Mouse (Mus musculus): Measurements from ENCODE around the gene Cwc27.

The Cwc27 gene

DNA sequence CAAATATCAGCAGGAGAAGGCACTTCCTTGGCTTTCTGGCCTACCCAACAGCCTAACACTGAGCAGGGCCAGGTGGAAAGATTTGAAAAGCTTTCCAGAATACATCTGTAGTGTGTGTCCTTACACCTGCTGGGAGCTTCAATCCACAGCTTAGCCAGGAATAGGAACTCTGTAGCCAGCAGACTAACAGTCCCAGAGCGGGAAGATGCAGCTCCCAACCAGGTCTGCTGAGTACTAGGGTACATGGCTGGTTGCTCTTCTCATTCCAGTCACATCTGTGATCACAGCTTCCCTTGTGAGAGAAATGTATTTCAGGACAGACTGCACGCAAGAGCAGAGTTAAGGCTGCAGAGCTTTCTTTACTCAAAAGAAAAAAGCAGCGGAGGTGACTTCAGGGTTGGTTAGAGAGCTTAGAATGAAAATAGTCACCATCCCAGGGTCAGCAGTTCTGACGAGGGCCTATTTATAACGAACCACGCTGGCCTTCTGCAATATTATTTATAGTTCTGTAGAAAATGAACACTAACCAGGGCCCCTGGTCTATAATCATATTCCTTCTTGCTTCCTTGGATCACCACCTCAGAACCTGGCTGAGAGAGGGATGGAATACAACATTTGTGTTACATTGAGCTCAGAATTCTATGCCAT lies 171.0 kb downstream of the Cwc27 start:
- DNase-seq (ENCODE audit: low read depth, low spot score), result no peak

DNA sequence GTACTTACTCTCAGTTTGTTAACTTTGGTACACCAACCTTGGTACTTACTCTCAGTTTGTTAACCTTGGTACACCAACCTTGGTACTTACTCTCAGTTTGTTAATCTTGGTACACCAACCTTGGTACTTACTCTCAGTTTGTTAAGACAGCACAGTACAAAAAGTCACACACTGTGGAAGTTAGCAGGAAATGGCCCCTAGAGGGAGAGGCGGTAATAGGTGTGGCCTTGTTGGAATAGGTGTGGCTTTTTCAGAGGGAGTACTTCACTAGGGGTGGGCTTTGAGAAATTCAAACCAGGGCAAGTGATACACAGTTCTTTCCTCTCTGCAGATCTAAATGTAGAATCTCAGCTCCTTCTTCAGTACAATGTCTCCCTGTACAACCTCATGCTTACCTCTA lies 172.8 kb downstream of the Cwc27 start:
- DNase-seq (ENCODE audit: low read depth, low spot score), result no peak

DNA sequence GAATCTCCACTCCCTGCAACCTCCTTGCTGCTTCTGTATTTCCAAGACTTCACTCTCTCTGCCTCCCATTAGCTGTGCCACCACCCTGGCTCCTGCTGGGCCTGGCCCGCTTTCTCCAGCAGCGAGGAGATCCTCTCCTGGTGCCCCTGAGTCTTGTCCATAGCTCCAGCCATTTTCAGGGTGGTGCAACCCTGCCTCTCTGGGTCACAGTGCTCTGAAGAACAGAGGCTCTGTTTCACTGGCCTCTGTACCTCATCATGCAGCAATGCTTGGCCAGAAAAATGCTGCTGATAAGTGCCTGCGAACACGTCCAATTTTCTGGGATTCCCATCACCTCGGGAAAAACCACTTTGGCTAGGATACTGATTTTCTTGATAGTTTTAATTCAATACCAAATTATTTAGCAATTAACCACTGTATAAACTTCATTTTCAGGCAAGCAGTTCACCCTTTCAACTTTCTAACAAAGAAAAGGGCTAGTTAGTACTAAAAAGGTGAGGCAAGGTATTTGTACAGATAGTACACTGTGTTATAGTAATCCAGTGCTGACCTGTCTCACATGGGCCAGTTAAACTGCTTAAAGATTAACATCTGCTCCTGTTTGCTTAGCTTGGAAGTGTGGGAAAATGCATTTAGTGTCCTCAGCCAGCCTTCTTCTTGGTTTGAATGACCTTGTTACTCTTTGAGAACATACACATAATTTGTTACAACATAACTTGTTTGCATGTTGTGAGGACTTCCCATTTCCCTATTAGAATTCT lies 176.1 kb downstream of the Cwc27 start:
- DNase-seq (ENCODE audit: low read depth, low spot score), result no peak

DNA sequence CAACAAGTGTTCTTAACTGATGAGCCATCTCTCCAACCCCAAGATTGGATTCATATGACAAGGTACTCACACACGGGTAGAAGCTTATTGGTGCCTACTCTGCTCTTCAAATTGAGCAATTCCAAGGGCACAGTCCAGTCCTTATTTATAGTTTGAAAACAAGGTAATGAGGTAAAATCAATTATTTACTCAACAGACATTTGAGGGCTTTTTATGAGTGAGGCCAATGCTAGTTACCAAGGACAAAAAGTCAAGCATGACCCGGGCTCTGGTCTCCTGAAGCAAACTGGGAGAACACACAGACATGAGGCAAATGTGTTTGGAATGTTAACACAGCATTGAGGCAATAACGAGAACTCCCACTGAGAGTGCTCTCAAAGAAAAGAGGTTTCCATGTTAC lies 178.0 kb downstream of the Cwc27 start:
- no peak for DNase-seq (ENCODE audit: low read depth, low spot score)

DNA sequence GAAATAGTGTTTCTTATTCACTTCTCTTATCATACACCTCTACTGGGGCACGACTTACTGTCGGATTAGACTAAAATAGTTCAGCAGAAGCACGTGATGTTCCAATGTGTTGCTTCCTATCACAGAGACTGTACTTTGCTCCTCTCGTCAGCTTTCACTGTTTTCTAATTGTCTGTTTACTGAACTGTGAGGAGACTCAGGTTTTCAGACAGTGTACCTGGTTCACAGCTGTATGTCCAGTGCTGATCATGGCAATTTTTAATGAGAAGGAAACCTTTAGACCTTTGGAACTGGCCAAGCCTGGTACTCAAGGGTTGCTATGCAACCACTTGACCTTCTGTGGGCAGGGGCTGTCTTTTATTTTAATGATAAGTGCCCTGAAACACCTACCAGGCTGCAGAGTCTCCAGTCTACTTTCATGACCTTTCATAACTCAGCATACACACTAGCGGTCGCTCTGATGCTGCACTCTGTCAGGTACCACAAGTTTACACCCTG lies 180.9 kb downstream of the Cwc27 start:
- no peak for DNase-seq (ENCODE audit: low read depth, low spot score)

DNA sequence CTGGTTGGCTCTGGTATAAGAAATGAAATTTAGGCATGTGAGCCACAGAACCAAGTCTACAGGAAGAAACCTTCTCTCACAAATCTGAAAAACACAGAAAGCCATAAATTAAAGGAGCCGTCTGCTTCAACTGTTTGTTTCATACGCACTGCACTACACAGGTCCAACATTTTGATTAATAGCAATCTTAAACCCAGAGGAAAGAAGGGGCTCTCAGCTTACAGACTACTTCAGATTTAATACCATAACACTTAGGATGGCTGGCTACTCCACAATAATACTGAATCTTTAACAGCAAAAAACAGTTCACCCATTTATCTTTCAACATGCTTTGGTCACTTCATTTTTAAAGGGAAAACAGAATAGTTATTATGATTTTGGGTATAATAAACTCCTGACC lies 182.2 kb downstream of the Cwc27 start:
- no peak for DNase-seq (ENCODE audit: low read depth, low spot score)

DNA sequence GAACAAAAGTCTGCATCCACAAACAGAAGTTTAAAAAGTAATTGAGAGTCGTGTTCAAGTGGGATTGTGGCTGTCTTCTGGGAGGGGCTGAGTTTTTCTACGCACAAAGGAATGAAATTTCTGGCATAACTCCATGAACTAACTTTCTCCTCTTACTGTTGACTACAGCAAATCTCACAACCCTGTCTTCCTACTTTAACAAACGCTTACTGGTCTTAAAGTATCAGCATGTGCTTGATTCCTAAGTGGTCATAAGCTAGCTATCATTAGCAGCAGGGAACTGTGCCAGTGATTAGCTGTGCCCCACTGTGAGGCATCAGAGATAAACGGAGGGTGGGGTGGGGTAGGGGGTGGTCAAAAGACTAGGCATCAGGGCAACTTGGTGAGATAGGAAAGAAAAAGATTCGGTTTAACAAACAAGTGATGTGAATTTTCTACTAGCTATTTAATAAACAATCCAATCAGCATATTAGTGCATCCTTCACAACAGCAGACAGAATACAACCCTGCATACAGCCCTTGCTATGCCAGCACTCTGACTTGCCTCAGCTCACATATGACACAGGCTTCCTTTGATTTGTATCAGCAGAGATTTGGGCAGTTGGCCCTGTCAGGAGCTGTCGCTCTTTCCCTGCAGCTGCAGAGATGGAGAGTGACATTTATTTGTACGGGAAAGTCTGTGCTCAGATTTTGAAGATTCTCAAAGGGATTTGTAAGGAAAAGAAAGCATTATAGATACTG lies 184.3 kb downstream of the Cwc27 start:
- no peak for DNase-seq (ENCODE audit: low read depth, low spot score)

DNA sequence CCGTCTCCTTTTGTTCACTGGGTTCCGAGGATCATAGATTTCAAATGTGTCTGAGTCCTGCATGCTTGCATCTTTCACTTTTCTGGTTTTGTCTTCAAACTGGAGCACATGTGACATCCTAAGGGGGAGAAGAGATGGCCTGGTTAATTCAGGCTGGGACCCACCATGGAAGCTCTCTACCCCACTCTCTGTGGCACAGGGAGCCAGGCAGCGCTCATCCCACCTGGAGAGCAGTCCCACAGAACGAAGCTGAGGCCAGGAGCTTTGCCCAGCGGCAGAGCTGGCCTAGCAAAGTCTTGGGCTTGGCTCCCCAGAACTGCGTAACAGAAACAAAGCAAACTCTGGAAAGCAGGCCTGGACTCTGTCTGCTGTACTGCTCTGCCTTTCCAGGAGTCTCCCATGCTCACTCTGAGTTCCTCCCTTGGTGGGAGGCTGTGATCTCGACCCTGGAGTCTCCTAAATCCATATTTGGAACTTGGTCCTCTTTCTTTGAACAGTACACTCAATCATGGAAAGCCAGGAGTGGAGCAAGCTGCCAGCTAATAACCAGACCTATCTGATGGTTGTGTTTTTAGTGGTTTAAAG lies 185.2 kb downstream of the Cwc27 start:
- DNase-seq (ENCODE audit: low read depth, low spot score), result no peak

DNA sequence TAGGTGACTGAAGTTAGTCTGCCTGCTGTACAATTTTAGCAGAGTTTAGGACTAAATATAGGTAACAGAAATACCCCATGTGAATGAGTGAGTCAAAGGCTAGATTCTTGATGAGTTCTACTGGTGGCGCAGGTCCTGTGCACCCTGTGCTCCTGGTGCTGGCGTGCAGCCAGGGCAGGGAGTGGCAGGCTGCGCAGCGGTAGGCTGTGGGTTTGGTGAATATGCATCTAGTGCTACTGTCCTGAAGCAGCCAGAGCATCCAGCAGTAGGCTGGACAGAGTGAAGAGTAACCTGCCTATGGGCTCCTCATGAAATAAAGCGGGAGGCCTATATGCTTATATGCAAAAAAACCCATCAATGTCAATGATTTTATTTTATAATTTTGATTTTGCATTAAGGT lies 186.1 kb downstream of the Cwc27 start:
- no peak for DNase-seq (ENCODE audit: low read depth, low spot score)

DNA sequence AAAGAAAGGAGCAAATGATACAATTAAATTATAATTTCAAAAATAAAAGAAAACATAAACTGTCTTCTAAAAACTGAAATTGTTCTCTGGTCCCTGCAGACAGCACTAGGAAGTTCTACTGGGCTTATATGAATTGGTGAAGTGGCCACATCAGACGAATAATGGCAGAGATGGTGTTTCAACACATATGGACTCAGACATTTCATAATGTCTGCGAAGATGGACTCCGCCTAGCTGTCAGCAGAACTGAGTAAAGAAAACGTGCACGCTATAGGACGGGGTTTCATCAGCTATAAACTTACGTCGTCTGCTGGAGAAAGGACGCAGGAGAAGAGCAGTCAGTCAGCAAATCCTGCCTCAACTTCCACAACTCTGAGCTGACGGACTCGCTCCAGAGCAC lies 187.3 kb downstream of the Cwc27 start:
- DNase-seq (ENCODE audit: low read depth, low spot score), result no peak

DNA sequence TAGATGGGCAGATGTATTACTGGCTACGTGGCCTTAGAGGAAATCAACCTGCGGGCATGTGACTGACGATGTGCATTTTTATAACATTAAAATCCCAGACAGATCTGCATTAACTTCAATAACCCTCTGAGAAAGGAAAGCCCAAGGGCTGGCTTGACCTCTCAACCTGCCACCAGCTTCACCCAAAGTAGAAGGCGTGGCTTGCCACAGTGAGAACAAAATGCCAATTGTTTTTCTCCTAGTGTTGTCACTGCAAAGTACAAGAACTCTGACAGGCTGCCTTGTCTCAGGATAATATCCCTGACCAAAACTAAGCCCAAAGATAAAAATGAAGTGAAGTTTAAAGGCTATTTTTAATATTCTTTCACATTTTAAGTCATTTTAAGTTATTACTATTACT lies 188.9 kb downstream of the Cwc27 start:
- DNase-seq (ENCODE audit: low read depth, low spot score), result no peak

DNA sequence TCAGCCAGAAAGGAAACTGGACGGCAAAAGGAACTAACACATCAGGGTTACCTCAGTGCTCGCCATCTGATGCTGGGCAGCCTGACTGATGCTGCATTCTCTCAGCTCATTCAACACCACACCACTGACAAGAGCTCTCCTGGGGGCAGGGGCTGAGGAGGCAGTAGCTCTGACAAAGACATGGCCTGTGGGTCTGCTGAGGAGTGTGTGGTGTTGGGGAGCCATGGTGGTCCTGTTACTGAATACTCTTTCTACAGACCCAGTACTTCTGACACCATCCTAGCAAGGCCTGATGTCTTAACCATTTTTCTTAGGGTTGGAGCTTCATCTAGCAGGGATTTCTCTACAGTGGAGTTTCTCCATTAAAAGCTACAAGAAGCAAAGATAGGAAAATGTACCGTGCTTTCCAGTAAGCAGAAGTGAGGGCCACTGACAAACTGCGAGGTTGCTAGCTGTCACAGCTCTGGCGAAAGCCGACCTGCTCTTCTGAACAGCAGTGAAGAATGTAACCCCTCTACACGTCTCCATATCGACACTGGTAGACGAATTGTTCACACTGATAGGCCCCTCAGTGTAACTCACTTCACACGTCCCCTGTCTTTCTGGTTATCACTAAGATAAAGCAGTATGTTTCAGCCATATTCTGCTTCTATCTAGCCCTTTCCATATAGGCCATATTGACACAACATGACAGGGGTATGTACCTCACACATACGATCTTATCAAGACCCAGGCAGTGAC lies 189.6 kb downstream of the Cwc27 start:
- DNase-seq (ENCODE audit: low read depth, low spot score), result no peak

DNA sequence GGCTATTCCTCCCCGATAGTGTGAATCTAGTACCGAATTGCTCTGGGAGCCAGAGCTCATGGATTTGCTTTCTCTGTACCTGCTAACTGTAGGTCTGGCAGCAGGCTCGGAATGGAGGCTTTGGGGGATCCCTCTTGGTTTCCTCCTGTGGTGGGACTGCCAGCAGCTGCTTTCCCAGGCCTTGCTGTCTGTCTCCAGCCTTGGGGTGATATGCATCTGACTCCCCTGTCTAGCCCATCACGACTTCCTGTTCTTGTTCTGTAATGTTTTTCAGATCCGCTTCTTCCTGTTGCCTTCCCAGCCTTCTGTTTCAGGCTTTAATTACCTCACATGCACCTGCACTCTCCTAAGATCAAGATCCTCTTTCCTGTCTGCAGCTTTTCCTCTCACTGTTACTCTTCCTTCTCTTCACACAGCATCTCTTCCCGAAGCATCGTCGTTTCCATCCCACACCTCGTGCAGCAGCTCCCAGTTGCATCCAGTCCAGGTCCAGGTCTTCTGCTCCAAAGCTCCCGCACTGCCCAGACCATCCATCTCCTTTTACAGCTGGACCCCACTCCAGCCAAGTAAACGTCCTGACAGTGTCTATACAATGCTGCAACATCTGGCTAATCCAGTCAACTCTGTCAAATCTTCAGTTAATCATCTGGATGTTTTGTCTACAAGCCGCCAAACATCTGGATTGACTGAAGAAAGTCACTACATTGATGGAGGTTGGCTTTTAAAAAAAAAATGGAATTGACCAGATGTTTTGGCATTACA lies 193.6 kb downstream of the Cwc27 start:
- DNase-seq (ENCODE audit: low read depth, low spot score), result no peak

DNA sequence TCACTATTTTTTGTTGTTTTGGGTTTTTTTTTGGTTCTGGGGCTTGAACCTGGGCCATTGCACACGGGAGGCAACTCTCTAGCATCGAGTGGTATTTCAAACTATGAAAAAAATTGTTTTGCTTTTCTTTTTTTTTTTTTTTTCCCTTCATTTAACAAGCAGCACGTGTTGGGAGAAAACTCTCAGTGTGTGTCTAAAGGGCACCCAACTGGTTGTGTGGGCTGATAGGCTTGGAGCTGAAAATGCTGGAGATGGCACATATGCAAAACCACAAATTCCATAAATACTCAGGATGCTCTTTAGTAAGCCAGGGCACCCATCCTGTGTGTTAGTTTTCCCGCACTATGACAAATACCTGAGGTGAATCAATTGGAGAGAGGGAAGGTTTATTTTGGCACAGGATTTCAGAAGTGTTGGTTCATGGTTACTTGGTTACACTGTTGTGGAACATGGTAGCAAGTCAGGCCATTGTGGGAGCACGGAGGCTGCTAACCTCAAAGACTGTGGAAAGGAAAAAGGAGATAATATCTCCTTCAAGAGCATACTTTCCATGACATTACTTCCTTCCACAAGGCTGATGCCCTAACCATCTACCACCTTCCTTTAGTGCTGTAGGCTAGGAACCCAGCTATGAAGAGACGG lies 194.7 kb downstream of the Cwc27 start:
- no peak for DNase-seq (ENCODE audit: low read depth, low spot score)

DNA sequence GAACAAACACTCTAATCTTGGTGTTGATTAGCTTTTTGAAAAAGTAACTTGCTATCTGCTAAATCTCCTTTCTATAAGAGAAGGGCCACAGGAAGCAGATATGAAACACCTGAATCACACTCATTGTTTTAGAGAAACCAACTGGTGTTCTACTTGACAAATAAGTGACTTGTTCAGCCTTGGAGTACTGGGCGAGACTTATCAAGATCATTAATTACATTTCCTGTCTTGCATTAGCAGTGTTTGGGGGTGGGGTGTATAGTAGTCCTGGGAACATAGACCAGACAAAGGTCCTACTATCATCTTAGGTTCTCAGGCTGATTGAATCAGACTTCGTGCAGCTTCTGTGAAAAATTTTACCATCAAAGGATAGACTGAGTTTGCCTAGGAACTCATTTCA lies 196.5 kb downstream of the Cwc27 start:
- DNase-seq (ENCODE audit: low read depth, low spot score), result no peak

DNA sequence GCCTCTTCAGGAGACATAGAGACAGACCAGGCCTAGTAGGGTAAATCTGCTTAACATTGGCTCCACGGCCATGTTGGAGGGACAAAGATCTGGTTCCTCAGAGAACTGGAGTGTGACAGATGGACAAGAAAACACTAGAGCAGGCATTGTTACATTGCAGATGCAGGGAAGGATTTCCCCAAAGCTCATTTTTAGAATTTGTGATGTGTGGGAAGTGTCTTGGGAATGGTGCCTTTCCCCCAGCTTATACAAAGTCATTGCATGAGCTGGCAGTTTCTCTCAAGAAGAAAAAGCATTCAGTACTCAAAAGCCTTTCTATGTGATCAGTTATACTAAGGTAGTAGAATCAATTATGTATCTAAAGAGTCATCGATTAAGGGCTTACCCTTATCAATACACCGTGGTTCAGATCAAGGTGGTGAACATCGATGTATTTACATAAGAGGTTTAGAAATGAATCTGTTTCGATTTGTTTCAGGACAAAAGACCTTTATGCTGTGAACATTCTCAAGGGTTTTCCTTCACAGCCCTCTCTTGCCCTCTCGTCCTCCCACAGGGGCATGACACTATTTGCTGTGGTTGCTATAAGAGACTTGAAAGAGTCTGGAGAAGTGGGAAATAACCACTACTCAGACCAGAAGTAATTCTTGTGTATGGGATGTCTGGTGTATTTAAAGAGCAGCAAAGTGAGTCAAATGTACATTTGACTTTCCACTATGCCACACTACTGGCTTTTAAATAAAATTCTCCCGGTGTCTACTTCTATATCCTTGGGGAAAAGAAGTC lies 197.2 kb downstream of the Cwc27 start:
- DNase-seq (ENCODE audit: low read depth, low spot score), result no peak

DNA sequence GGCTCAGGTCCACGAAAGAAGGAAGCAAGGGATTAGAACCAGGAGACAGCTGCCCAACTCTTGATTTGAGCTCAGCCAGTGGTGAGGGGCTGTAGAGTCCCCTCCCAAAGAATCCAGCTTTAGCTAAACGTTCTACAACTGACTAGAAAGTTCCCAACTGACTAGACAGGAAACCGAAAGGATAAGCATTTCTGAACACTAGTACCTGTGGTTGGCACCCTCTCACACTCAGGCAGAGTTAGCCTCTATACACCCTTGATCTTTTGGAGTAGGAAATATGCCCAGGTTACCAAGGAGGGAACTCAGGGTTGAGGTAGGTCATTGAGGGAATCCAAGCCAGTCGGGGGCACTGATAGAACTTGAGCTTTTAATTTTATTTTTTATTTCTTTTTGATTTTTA lies 199.7 kb downstream of the Cwc27 start:
- DNase-seq (ENCODE audit: low read depth, low spot score), result no peak

DNA sequence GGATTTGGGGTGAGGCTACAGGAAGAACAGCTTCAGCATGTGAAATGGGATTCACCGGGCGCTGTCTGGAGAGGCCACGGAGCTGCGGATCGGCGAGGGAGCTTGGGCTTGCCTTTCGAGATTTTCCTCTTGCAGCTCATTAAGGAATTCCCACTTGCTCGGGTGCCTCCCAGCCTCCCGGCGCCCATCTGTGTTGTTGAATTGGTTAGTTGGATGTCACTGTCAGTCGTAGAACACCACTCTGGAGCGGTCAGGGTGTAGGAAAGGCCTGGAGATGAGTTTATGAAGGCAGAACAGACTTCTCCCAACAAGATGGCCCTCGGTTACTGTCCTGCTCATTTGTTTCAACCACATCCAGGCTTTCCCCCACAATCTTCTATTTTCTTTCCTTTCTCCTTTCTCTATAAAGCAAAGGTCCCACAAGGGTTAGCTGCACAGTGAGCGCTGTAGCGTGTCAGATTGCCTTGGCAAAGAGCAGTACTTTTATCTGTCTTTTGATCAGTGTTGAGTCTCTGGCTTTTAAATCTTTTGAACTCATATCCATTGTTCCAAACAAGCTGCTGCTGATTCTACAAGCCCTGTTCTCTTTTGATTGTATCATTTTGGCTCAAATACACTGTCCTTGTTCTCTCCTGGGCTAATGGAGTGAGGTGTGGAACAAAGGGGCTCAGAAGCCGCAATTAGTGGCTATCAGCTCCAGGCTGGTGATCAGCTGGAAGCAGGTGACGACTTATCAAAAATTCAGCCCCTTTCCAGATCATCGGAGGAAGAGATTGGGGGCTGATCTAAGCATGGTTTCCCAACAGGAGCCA lies 200.7 kb downstream of the Cwc27 start:
- no peak for DNase-seq (ENCODE audit: low read depth, low spot score)

DNA sequence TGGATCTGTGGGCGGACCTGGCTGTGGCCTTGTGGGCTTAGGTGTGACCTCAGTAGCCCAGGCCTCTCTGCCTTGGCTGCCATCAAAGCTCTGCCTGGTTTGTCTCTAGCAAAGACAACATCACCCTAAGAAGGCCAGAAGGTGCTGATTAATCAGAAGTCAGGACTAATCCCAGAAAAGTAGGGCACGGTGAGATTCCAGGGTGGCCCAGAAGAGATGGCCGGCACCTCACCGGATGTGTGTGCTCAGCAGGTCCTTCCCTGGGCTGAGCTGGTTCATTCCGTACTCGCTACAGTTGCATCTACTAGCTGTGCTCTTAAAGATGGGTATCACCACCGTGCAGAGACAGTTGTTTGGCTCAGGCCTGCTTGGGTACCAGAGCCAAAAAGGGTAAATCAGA lies 201.8 kb downstream of the Cwc27 start:
- DNase-seq (ENCODE audit: low read depth, low spot score), result no peak

All from c-Kit-negative CD71-positive TER-119-positive erythroid progenitor cells, embryonic 14.5 days (primary cell).